Mouse (Mus musculus): ENCODE results near the gene Vmn1r210.
"Not testable (repeated sequence)": the region's sequence is repeated elsewhere in the genome, so short reads cannot be mapped to it uniquely, and the experiment has no call there.

Vmn1r210 gene

GRCm38 (mm10) chr13:22831248-22831647, at the start of gene Vmn1r210:
Gene Vmn1r210, minus strand, starts transcription at chr13:22831348.
- DNase-seq (ENCODE audit: low spot score), result no peak

GRCm38 (mm10) chr13:22879257-22879656, 48.1 kb upstream of the Vmn1r210 start:
- no peak for DNase-seq (ENCODE audit: low spot score)

GRCm38 (mm10) chr13:22857461-22857860, 26.3 kb upstream of the Vmn1r210 start, which contains the start of gene Vmn1r211:
Gene Vmn1r211, minus strand, starts transcription at chr13:22857561.
- no peak for DNase-seq (ENCODE audit: low spot score)

GRCm38 (mm10) chr13:22854760-22855159, 23.6 kb upstream of the Vmn1r210 start:
- DNase-seq (ENCODE audit: low spot score), result no peak

GRCm38 (mm10) chr13:22846798-22847197, 15.7 kb upstream of the Vmn1r210 start:
- no peak for DNase-seq (ENCODE audit: low spot score)

- not testable (repeated sequence) for DNase-seq (ENCODE audit: low spot score)
Observed at GRCm38 (mm10) chr13:22844304-22844703, 13.2 kb upstream of the Vmn1r210 start.

GRCm38 (mm10) chr13:22829395-22829794, 1.8 kb downstream of the Vmn1r210 start:
- not testable (repeated sequence) for DNase-seq (ENCODE audit: low spot score)

GRCm38 (mm10) chr13:22821601-22822000, 9.5 kb downstream of the Vmn1r210 start:
- not testable (repeated sequence) for DNase-seq (ENCODE audit: low spot score)

GRCm38 (mm10) chr13:22809582-22809981, 21.6 kb downstream of the Vmn1r210 start, which contains the start of gene Vmn1r209:
Gene Vmn1r209, minus strand, starts transcription at chr13:22809682.
- DNase-seq (ENCODE audit: low spot score), result not testable (repeated sequence)

GRCm38 (mm10) chr13:22788096-22788495, 43.1 kb downstream of the Vmn1r210 start:
- DNase-seq (ENCODE audit: low spot score), result not testable (repeated sequence)

GRCm38 (mm10) chr13:22784159-22784558, 47.0 kb downstream of the Vmn1r210 start:
- DNase-seq (ENCODE audit: low spot score), result not testable (repeated sequence)

- DNase-seq (ENCODE audit: low spot score), result not testable (repeated sequence)
Observed at GRCm38 (mm10) chr13:22777300-22777699, 53.8 kb downstream of the Vmn1r210 start, which contains the start of gene Vmn1r208. Gene Vmn1r208, minus strand, starts transcription at chr13:22777400.

All from lung, postnatal 25 days (tissue).